Comparison of ENCODE assay signal across 9 mouse cellular contexts in the genomic region with DNA sequence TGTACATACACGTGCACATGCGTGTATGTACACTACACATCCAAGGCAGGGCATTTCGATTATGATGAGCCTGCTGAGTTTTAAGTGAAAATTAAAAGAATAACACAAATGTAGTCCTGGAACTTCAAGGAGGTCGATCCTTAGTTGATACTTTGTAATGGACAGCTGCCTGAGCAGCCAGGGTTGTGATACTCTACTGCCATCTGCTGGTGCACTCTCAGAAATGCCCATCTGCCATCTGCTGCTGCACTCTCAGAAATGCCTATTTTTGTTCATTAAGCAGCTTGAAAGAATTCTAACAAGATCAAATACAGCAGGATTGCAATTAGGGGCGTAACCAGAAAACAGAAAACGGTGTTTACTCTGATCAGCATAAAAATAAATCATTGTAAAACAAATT.
A peak's percentile ranks its signal among the peaks of the same experiment; 100 is the strongest.
DNase-seq lines count a peak whose midpoint lies in the region; ATAC-seq and TF ChIP-seq lines count a peak whose summit lies in the region.
"Had no signal": no experiment of that assay in that cellular context is flagged by ENCODE, and none has a peak within 500 bp of the region (broad histone marks: within the 10 kb centered on the region; RNA-seq: fewer than 3 reads in every experiment).

No protein-coding gene starts in this region.

- CTCF ChIA-PET in Patski (lab: Charles Lee) = interaction anchor here (1.1 to 1.9 kb wide), 2 partner anchors 12 to 20 kb away, joined by 3 to 9 read pairs; no protein-coding TSS in a partner anchor

- no peaks in the 10 kb centered on the region for H3K27me3 ChIP-seq in kidney, embryonic 14.5 days (ENCODE audit: control insufficient read depth, insufficient read depth, low read length)
- H3K27me3 ChIP-seq in Patski = no peaks in the 10 kb centered on the region
- H3K27me3 ChIP-seq in embryonic facial prominence, embryonic 10.5 days (replicated peaks; ENCODE audit: low read depth, poor library complexity, severe bottlenecking) = no peaks in the 10 kb centered on the region
- H3K27me3 ChIP-seq in hindbrain, postnatal 0 days (ENCODE audit: insufficient read depth, low read length) = no peaks in the 10 kb centered on the region
- H3K27me3 ChIP-seq in heart, embryonic 10.5 days (ENCODE audit: insufficient read depth, poor library complexity, severe bottlenecking) = no peaks in the 10 kb centered on the region
- H3K27me3 ChIP-seq: embryonic facial prominence, embryonic 13.5 days had no signal

- no peak overlapping the region for H3K4me3 ChIP-seq in kidney, embryonic 14.5 days (ENCODE audit: low read length)
- H3K4me3 ChIP-seq in embryonic facial prominence, embryonic 10.5 days = no peak overlapping the region
- H3K4me3 ChIP-seq in hindbrain, postnatal 0 days (ENCODE audit: low read length) = no peak overlapping the region
- no peak overlapping the region for H3K4me3 ChIP-seq in heart, embryonic 10.5 days
- H3K4me3 ChIP-seq: embryonic facial prominence, embryonic 13.5 days had no signal

- peak; percentile 75 for TF ChIP-seq CTCF in Patski (IDR thresholded peaks at IDR 0.05)
- TF ChIP-seq CTCF in hindbrain, postnatal 0 days (IDR thresholded peaks at IDR 0.05; ENCODE audit: low read depth) = peak; percentile 80

- no peaks in the 10 kb centered on the region for H3K36me3 ChIP-seq in kidney, embryonic 14.5 days (ENCODE audit: control insufficient read depth, insufficient read depth, low read length)
- H3K36me3 ChIP-seq in embryonic facial prominence, embryonic 10.5 days (replicated peaks) = no peaks in the 10 kb centered on the region
- no peaks in the 10 kb centered on the region for H3K36me3 ChIP-seq in hindbrain, postnatal 0 days (ENCODE audit: insufficient read depth, low read length)
- H3K36me3 ChIP-seq in heart, embryonic 10.5 days = no peaks in the 10 kb centered on the region
- H3K36me3 ChIP-seq: embryonic facial prominence, embryonic 13.5 days had no signal

- no peaks in the 10 kb centered on the region for H3K9me3 ChIP-seq in kidney, embryonic 14.5 days (ENCODE audit: control insufficient read depth, low read length)
- H3K9me3 ChIP-seq in embryonic facial prominence, embryonic 10.5 days = no peaks in the 10 kb centered on the region
- H3K9me3 ChIP-seq in hindbrain, postnatal 0 days (ENCODE audit: low read length) = no peaks in the 10 kb centered on the region
- H3K9me3 ChIP-seq in heart, embryonic 10.5 days = no peaks in the 10 kb centered on the region
- H3K9me3 ChIP-seq: embryonic facial prominence, embryonic 13.5 days had no signal

- no peak overlapping the region for H3K4me2 ChIP-seq in kidney, embryonic 14.5 days (replicated peaks; ENCODE audit: low read depth, low read length)
- no peak overlapping the region for H3K4me2 ChIP-seq in hindbrain, postnatal 0 days (ENCODE audit: low read depth, low read length)
- H3K4me2 ChIP-seq: embryonic facial prominence, embryonic 13.5 days had no signal

- intact Hi-C loops in left cerebral cortex, postnatal 4 days (cut with DNase I) = no loop called here

- 29% methylated on average over 6 of the region's 6 CpGs for WGBS in kidney, embryonic 14.5 days
- 37% methylated on average over 6 of the region's 6 CpGs for WGBS in embryonic facial prominence, embryonic 10.5 days
- 30% methylated on average over 6 of the region's 6 CpGs for WGBS in hindbrain, postnatal 0 days
- 27% methylated on average over 6 of the region's 6 CpGs for WGBS in heart, embryonic 10.5 days

- no peak for ATAC-seq in kidney, embryonic 14.5 days (ENCODE audit: low FRiP score, low TSS enrichment)
- no peak for ATAC-seq in Patski
- peak; percentile 72; the same call in 1 of the 2 replicates for ATAC-seq in hindbrain, postnatal 0 days

- POLR2A ChIA-PET in Patski (lab: Charles Lee) = interaction anchor here (0.7 to 1.4 kb wide), 2 partner anchors 10 to 19 kb away, joined by 3 to 4 read pairs; no protein-coding TSS in a partner anchor

- in situ Hi-C loops in Patski (cut with MboI; ENCODE audit: low pct_unique_long_range_greater_than_20kb) = no loop called here

- H3K4me1 ChIP-seq in kidney, embryonic 14.5 days (ENCODE audit: control insufficient read depth, insufficient read depth, low read length) = no peaks in the 10 kb centered on the region
- H3K4me1 ChIP-seq in embryonic facial prominence, embryonic 10.5 days = no peaks in the 10 kb centered on the region
- H3K4me1 ChIP-seq in hindbrain, postnatal 0 days (ENCODE audit: insufficient read depth, low read length) = no peaks in the 10 kb centered on the region
- no peaks in the 10 kb centered on the region for H3K4me1 ChIP-seq in heart, embryonic 10.5 days
- H3K4me1 ChIP-seq: embryonic facial prominence, embryonic 13.5 days had no signal

- H3K9ac ChIP-seq in kidney, embryonic 14.5 days (ENCODE audit: low read depth, low read length) = no peak overlapping the region
- H3K9ac ChIP-seq in hindbrain, postnatal 0 days (replicated peaks; ENCODE audit: low read length) = no peak overlapping the region
- H3K9ac ChIP-seq: embryonic facial prominence, embryonic 13.5 days had no signal

- peak; percentile 36 for DNase-seq in kidney, adult 18-20 months
- DNase-seq in Patski (ENCODE audit: low read depth, low spot score) = no peak
- DNase-seq in embryonic facial prominence, embryonic 10.5 days (ENCODE audit: low spot score) = peak; percentile 55
- DNase-seq in hindbrain, postnatal 0 days (ENCODE audit: low spot score) = peak; percentile 73
- DNase-seq in left cerebral cortex, postnatal 4 days = peak; percentile 44
- DNase-seq in retina, adult 2 months (ENCODE audit: low read depth, low spot score) = peak; percentile 25
- no peak for DNase-seq in heart, embryonic 10.5 days (ENCODE audit: low spot score)

- no peak overlapping the region for H3K27ac ChIP-seq in kidney, embryonic 14.5 days (ENCODE audit: low read depth, low read length)
- no peak overlapping the region for H3K27ac ChIP-seq in embryonic facial prominence, embryonic 10.5 days (replicated peaks)
- H3K27ac ChIP-seq in hindbrain, postnatal 0 days = no peak overlapping the region
- H3K27ac ChIP-seq in heart, embryonic 10.5 days = no peak overlapping the region
- H3K27ac ChIP-seq: embryonic facial prominence, embryonic 13.5 days had no signal

Comparison
In these comparisons a context has a peak if more than half of its experiments do, and no peak if none do; other contexts are left out.
1. DNase-seq: peak in kidney, adult 18-20 months (single experiment), embryonic facial prominence, embryonic 10.5 days (single experiment), hindbrain, postnatal 0 days (single experiment), left cerebral cortex, postnatal 4 days (single experiment) and retina, adult 2 months (single experiment); none in Patski (single experiment) and heart, embryonic 10.5 days (single experiment).